Mouse (Mus musculus): ENCODE data around the gene Myo6.

DNA sequence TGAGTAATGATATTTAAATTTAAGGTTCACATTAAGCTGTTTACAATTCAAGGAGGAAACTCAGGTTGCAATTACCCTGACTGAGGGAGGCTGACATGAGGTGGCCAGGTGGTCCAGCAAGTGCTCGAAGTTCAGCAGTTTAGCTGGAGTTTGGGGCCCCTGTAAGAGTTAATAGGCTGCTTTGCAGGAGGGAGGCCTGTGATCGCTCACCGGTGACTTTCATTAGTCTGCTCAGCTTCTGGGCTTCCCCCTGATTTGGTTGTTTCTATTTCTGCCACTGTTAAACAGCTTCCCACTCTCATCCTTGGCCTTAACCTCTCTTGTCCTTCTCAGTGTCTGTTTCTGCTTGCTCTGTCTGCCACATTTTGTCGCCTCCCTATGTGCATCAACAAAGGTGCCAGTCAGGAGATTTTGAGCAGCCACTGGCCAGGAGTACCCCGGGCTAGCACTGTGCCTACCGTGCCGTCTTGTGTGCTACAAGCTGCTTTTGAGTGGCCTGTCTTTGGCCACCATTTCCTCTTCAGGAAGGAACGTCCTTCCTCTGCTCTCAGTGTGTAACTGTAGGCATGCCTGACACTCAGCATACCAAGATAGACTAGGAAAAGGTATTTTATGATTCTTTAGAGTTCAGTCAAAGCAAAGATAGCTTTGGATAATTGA, 97.7 kb downstream of the Myo6 start:
- no peak for TF ChIP-seq CTCF (IDR thresholded peaks at IDR 0.05; ENCODE audit: low read depth)
- TF ChIP-seq EP300 (IDR thresholded peaks at IDR 0.05; ENCODE audit: low read depth): no peak

Measured in liver, embryonic 14.5 days (tissue).